Mouse (Mus musculus): Measurements from ENCODE around the gene Bpifa5.

The Bpifa5 gene

DNA sequence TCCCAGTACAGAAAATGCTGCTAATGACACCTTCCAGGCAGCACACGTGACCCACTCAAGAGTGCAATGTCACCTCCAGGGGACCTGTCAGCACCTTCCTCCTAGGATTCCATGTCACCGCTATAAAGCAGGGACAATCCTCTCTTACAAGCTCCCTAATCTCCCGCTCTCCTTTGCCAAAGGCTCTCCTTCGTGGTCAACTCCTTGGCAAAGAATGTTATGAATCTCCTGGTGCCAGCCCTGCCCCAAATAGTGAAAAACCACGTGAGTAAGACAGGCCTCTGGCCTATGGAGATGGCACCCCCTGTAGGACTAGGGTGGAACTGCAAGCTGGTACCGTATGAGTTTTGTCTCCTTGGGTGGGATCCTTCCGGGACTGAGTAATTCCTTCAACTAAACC is 44.5 kb downstream of the Bpifa5 start:
- DNase-seq (ENCODE audit: low spot score), result peak; percentile 8

DNA sequence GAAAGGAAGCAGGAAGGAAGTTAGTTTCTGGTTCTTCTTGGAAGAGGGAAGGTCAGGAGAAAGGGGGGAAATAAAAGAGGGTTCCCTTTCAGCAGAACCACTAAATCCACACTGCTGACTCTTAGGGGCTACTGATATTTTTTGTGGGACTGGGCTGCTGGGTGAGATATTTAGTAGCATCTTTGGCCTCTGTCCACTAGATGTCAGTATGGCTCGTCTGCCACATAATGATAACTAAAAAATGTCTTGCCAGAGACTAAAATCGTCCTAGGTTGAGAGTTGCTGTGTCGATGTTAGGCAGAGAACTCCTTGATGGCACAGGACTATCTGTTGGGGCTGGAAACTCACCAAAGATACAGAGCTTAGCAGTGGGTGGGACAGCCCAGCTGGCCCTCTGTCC is 46.7 kb downstream of the Bpifa5 start:
- DNase-seq (ENCODE audit: low spot score), result no peak

DNA sequence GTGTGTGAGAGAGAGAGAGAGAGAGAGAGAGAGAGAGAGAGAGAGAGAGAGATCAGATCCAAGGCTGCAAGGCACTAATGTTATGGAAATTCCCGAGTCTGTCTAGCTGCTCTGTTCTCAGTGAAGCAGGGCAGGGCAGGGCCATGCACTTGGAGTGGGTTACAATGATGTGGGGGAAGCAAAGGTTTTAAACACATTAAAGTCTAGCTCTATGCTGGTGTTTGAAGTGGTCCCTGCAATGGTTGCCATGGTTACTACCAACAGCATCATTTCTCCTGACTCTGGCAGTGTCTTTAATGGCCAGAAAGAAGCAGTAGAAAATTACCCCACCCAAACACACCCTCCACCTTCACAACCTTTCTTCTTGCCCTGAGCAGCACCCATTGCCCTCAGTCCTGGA is 48.7 kb downstream of the Bpifa5 start:
- no peak for DNase-seq (ENCODE audit: low spot score)

DNA sequence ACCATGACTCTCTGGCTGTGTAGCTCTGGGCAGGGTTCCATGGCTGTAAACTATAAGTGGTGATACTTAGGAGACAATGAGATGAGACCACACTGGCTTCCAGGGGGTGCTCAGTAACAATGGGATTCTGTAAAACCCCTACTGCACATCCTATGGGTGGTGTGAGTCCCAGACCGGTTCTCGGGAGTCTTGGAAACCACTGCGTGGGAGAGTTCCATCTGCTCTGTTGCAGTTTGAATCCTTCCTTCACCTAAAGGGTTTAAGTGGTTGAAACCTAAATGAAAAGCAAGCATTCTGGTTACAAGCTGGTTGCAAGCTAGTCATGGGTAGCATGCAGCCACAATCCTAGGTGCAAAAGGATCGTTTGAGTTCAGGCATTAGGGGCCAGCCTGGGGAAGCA is 49.5 kb downstream of the Bpifa5 start:
- DNase-seq (ENCODE audit: low spot score), result no peak

DNA sequence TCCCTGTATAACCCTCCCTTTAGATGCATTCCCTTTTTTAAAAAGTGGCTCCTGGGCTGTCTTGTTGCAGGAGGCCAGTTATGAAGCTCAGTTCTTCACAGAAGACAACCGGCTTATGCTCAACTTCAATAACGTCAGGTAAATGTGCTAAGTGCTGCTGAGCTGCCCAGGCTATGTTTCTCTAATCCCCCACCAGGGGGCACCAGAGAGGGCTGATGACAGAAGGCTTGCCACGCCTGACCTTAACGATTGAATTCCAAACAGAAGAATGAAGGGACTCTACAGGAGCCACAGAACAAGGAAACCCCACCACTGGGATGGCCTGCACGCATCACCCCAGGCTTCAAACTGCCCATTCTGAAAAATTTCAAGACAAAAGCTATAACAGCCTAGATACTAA is 52.8 kb downstream of the Bpifa5 start:
- DNase-seq (ENCODE audit: low spot score), result peak; percentile 71
